Mouse (Mus musculus) megakaryocyte-erythroid progenitor cell, adult 5-6 weeks (primary cell): ENCODE measurements at regions not wholly inside any gene's neighbourhood (a gene's known extent, or its start where the extent isn't known, plus 50 kb on each side); places are given as distances from the start of the nearest gene placed in this dataset.

ENCODE experiments used
- ATAC-seq: replicated peaks from 2 replicates; pipeline ENCODE4 v1.8.0; 2016; ENCODE audit warnings: mild to moderate bottlenecking, inconsistent platforms; ENCODE audit not compliant: severe bottlenecking, poor library complexity, low FRiP score, low TSS enrichment

GRCm38 (mm10) chr10:126169095-126169873 is 203.3 kb downstream of the Lrig3 start:
- ATAC-seq, result no peak

GRCm38 (mm10) chr10:126169874-126170163 is 203.9 kb downstream of the Lrig3 start:
- ATAC-seq, result no peak

- no peak for ATAC-seq
These were observed 210.9 kb downstream of the Lrig3 start for GRCm38 (mm10) chr10:126176759-126177473.

- no peak for ATAC-seq
These were observed 216.4 kb downstream of the Lrig3 start for GRCm38 (mm10) chr10:126182386-126182785.

- ATAC-seq, result no peak
These were observed 218.0 kb downstream of the Lrig3 start for GRCm38 (mm10) chr10:126183961-126184360.

GRCm38 (mm10) chr10:126185410-126185809 is 219.4 kb downstream of the Lrig3 start:
- ATAC-seq, result no peak

GRCm38 (mm10) chr10:126186086-126186485 is 220.1 kb downstream of the Lrig3 start:
- ATAC-seq, result no peak

- ATAC-seq, result no peak
These were observed 223.0 kb downstream of the Lrig3 start for GRCm38 (mm10) chr10:126189001-126189400.
